Mouse (Mus musculus) liver, adult 2 months (tissue): ENCODE results near the gene Hoxa4.

ENCODE experiments used
- CTCF ChIP-seq: fragments of 200-500 bp; IDR thresholded peaks from 2 replicates; pipeline ENCODE4 v1.5.1; 2011; ENCODE audit warnings: low read depth, low read length, control low read depth
- POLR2A ChIP-seq: fragments of 200-500 bp; IDR thresholded peaks from 2 replicates; pipeline ENCODE4 v1.6.1; 2011; ENCODE audit warnings: low read length, control low read depth; ENCODE audit not compliant: insufficient read depth; ENCODE audit errors: extremely low read depth

DNA sequence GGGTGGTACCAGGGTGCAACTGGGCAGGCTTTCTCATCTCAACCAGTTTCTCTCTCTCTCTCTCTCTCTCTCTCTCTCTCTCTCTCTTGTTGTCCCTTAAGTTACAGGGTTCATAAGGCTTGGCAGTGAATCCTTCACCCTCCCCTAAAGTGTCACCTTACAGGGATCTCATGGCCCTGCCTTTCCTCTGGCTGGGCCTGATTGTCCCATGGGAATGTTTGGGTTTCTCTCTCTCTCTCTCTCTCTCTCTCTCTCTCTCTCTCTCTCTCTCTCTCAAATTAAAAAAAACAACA lies 16.1 kb upstream of the Hoxa4 start:
- TF ChIP-seq CTCF (no peak), POLR2A (no peak)
